13 mouse cellular contexts compared by ENCODE assay signal in the genomic region with DNA sequence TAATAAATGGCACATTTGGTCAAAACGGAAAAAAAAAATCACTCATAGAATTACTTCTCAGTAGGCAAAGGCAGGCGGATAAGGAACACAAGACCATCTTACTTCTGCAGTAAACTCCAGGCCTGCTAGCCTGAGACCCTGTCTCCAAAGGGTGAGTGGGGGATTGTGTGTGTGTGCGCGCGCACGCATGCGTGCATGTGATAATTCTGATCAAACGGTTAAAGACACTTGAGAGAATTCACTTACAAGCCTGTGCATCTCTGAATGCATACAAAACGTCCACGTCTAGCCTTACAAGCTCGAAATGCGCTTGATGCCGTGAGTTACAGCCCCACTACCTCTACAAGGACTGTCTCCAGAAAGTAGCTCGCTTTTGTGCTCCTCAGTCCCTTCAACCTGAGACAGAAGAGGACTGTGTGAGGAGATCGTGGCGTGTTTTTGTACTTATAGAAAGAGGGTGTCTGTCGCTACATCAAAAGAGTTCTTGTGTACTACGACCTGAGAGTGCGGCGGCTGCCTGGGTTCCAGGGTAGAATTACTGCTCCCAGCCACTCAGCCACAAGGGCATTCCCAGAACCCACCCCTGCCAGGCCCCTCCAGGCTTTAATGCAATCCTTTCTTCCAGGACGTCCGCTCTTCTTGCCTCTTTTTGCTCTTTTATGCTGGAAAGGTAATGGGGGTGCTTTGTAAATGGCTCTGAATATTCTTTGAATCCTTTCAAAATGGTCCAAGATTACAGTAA. TPM values are rescaled to one million over a fixed set of nuclear protein-coding genes. Genes with fewer than 3 reads are reported as not detected.
DNase-seq lines count a peak whose midpoint lies in the region; ATAC-seq lines count a peak whose summit lies in the region.
"Had no signal": no experiment of that assay in that cellular context is flagged by ENCODE, and none has a peak within 500 bp of the region (broad histone marks: within the 10 kb centered on the region; RNA-seq: fewer than 3 reads in every experiment).

No protein-coding gene starts in this region.

- H3K9me3 ChIP-seq in forebrain, embryonic 11.5 days (ENCODE audit: control insufficient read depth, low read length), result no peaks in the 10 kb centered on the region
- no peaks in the 10 kb centered on the region for H3K9me3 ChIP-seq in limb, embryonic 10.5 days (replicated peaks)
- H3K9me3 ChIP-seq: heart, embryonic 13.5 days had no signal

- H3K27me3 ChIP-seq in forebrain, embryonic 11.5 days (ENCODE audit: control insufficient read depth, insufficient read depth, low read length), result no peaks in the 10 kb centered on the region
- no peaks in the 10 kb centered on the region for H3K27me3 ChIP-seq in limb, embryonic 10.5 days (ENCODE audit: low read depth, poor library complexity, severe bottlenecking)
- H3K27me3 ChIP-seq: heart, embryonic 13.5 days had no signal

- peak; percentile 89 for ATAC-seq in forebrain, embryonic 11.5 days (replicated peaks; ENCODE audit: low FRiP score)
- no peak for ATAC-seq in megakaryocyte, adult 5-6 weeks (ENCODE audit: poor library complexity, severe bottlenecking)

- 45% methylated on average over 22 of the region's 22 CpGs for WGBS in forebrain, embryonic 11.5 days
- 66% methylated on average over 22 of the region's 22 CpGs for WGBS in limb, embryonic 10.5 days

- peak overlapping the region; percentile 34 for H3K4me2 ChIP-seq in forebrain, embryonic 11.5 days (ENCODE audit: low read depth, low read length, severe bottlenecking)
- H3K4me2 ChIP-seq: heart, embryonic 13.5 days; lung, embryonic 14.5 days had no signal

- H3K4me1 ChIP-seq in forebrain, embryonic 11.5 days (replicated peaks; ENCODE audit: control insufficient read depth, insufficient read depth, low read length), result peaks cover 20% of the 10 kb centered on the region; the same call in 1 of the 2 replicates
- H3K4me1 ChIP-seq in limb, embryonic 10.5 days, result peaks cover 34% of the 10 kb centered on the region

- peak overlapping the region; percentile 89 for H3K27ac ChIP-seq in forebrain, embryonic 11.5 days (ENCODE audit: low read depth, low read length)
- H3K27ac ChIP-seq in limb, embryonic 10.5 days, result peak overlapping the region; percentile 9; the same call in 1 of the 2 replicates
- H3K27ac ChIP-seq: heart, embryonic 13.5 days had no signal

- intact Hi-C loops in gastrocnemius, postnatal 14 days (cut with DNase I; ENCODE audit: low total_unique reads), result no loop called here

- peak; percentile 18 for DNase-seq in right cerebral cortex, postnatal 4 days
- no peak for DNase-seq in right cerebral cortex, postnatal 36 days (ENCODE audit: low spot score in 2 of 2)
- DNase-seq in forebrain, embryonic 11.5 days (ENCODE audit: low spot score), result peak; percentile 81
- no peak for DNase-seq in limb, embryonic 10.5 days (ENCODE audit: low spot score)
- DNase-seq in cerebellum, postnatal 4 days (ENCODE audit: low spot score in 2 of 2), result no peak
- DNase-seq in gastrocnemius, postnatal 14 days, result no peak
- DNase-seq: adrenal gland, adult 8-10 months; cerebellum, adult 18-20 months; kidney, adult 2 months; lung, embryonic 14.5 days; right cerebral cortex, postnatal 25 days had no signal

- H3K4me3 ChIP-seq in forebrain, embryonic 11.5 days (ENCODE audit: low read depth, low read length), result no peak overlapping the region
- H3K4me3 ChIP-seq in limb, embryonic 10.5 days, result no peak overlapping the region
- H3K4me3 ChIP-seq: heart, embryonic 13.5 days had no signal

- peak overlapping the region; percentile 29; the same call in 1 of the 2 replicates for H3K9ac ChIP-seq in forebrain, embryonic 11.5 days (ENCODE audit: low read length)
- H3K9ac ChIP-seq: heart, embryonic 13.5 days; lung, embryonic 14.5 days had no signal

- no peaks in the 10 kb centered on the region for H3K36me3 ChIP-seq in forebrain, embryonic 11.5 days (ENCODE audit: control insufficient read depth, insufficient read depth, low read length)
- H3K36me3 ChIP-seq in limb, embryonic 10.5 days, result peaks cover 14% of the 10 kb centered on the region; the same call in 1 of the 2 replicates

RNA-seq across cellular contexts. Expression of gene Cdc14a, which starts 24.3 kb away (rescaled TPM):
- polyA plus RNA-seq in forebrain, embryonic 11.5 days (2014; fragmentation: Nextera tagmentation; extraction: Ambion mirVana), result 23.0 and 23.2 TPM in 2 replicates
- 12.0 and 13.1 TPM in 2 replicates for polyA plus RNA-seq in limb, embryonic 10.5 days (2016; fragmentation: Nextera tagmentation; extraction: Ambion mirVana)
- total RNA-seq in megakaryocyte, adult 5-6 weeks (2015), result 21.0 and 22.1 TPM in 2 replicates
- 21.7 and 26.2 TPM in 2 replicates for total RNA-seq in megakaryocyte, adult 5-6 weeks (2017)
- total RNA-seq in gastrocnemius, postnatal 14 days (2021), result 10 to 100 TPM; 17.0 to 23.9 TPM

Comparison
In these comparisons a context has a peak if more than half of its experiments do, and no peak if none do; other contexts are left out.
1. DNase-seq: peak in right cerebral cortex, postnatal 4 days (single experiment) and forebrain, embryonic 11.5 days (single experiment); none in right cerebral cortex, postnatal 36 days (0 of 2), limb, embryonic 10.5 days (single experiment), cerebellum, postnatal 4 days (0 of 2) and gastrocnemius, postnatal 14 days (single experiment).